Mouse (Mus musculus): ENCODE measurements at regions not wholly inside any gene's neighbourhood (a gene's known extent, or its start where the extent isn't known, plus 50 kb on each side); places are given as distances from the start of the nearest gene placed in this dataset.
A peak's percentile ranks its signal among the peaks of the same experiment; 100 is the strongest.

GRCm38 (mm10) chr5:136632286-136632685 lies 60.7 kb upstream of the Myl10 start:
- DNase-seq (ENCODE audit: low spot score) (no peak), ATAC-seq (replicated peaks; ENCODE audit: low FRiP score, low read depth) (no peak)
- Histone ChIP-seq H3K4me3 (replicated peaks; ENCODE audit: low read depth, low read length) (no peak overlapping the region), H3K36me3 (ENCODE audit: insufficient read depth, low read length) (no peaks in the 10 kb centered on the region), H3K9me3 (replicated peaks; ENCODE audit: low read length) (no peaks in the 10 kb centered on the region), H3K9ac (ENCODE audit: low read depth, low read length) (no peak overlapping the region), H3K27ac (no peak overlapping the region), H3K4me2 (ENCODE audit: low read length) (no peak overlapping the region), H3K27me3 (ENCODE audit: insufficient read depth, low read length) (no peaks in the 10 kb centered on the region), H3K4me1 (replicated peaks; ENCODE audit: insufficient read depth, low read length) (no peaks in the 10 kb centered on the region)
- 93% methylated on average over 5 of the region's 5 CpGs for WGBS
- TF ChIP-seq CTCF (IDR thresholded peaks at IDR 0.05; ENCODE audit: low read depth) = no peak

DNA sequence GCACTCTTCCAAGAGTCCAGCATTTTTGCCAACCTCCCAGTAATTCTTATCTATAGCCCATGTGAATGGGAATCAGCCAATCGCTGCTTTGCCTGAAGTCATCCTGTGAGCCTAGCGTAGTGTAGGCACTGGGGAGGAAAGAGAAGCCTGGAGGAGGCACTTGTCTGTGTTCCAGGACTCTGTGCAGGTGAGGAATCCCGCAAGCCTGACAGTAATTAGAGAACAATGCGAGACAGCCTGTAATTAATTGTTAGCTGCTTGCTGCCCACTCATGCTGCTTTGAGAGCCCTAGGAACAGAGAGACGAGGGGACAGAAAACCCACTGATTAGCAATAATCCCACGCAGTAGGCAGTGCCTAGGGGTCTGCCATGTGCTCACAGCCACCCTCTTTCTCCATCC lies 59.0 kb upstream of the Myl10 start:
- H3K27me3 ChIP-seq (ENCODE audit: insufficient read depth, low read length) = no peaks in the 10 kb centered on the region
- TF ChIP-seq CTCF (IDR thresholded peaks at IDR 0.05; ENCODE audit: low read depth) = no peak
- H3K4me2 ChIP-seq (ENCODE audit: low read length) = no peak overlapping the region
- ATAC-seq (replicated peaks; ENCODE audit: low FRiP score, low read depth) = no peak
- no peak overlapping the region for H3K27ac ChIP-seq
- DNase-seq (ENCODE audit: low spot score) = no peak
- no peak overlapping the region for H3K9ac ChIP-seq (ENCODE audit: low read depth, low read length)
- no peaks in the 10 kb centered on the region for H3K4me1 ChIP-seq (replicated peaks; ENCODE audit: insufficient read depth, low read length)
- no peaks in the 10 kb centered on the region for H3K9me3 ChIP-seq (replicated peaks; ENCODE audit: low read length)
- WGBS = 47% methylated on average over 6 of the region's 6 CpGs
- no peaks in the 10 kb centered on the region for H3K36me3 ChIP-seq (ENCODE audit: insufficient read depth, low read length)
- no peak overlapping the region for H3K4me3 ChIP-seq (replicated peaks; ENCODE audit: low read depth, low read length)

GRCm38 (mm10) chr5:136635119-136635518 lies 57.8 kb upstream of the Myl10 start:
- Histone ChIP-seq H3K36me3 (ENCODE audit: insufficient read depth, low read length) (no peaks in the 10 kb centered on the region), H3K27me3 (ENCODE audit: insufficient read depth, low read length) (no peaks in the 10 kb centered on the region), H3K9ac (ENCODE audit: low read depth, low read length) (no peak overlapping the region), H3K27ac (no peak overlapping the region), H3K4me3 (replicated peaks; ENCODE audit: low read depth, low read length) (no peak overlapping the region), H3K9me3 (replicated peaks; ENCODE audit: low read length) (no peaks in the 10 kb centered on the region), H3K4me2 (ENCODE audit: low read length) (no peak overlapping the region), H3K4me1 (replicated peaks; ENCODE audit: insufficient read depth, low read length) (no peaks in the 10 kb centered on the region)
- no peak for ATAC-seq (replicated peaks; ENCODE audit: low FRiP score, low read depth)
- no peak for DNase-seq (ENCODE audit: low spot score)
- 69% methylated on average over 2 of the region's 2 CpGs for WGBS
- TF ChIP-seq CTCF (IDR thresholded peaks at IDR 0.05; ENCODE audit: low read depth) = no peak

DNA sequence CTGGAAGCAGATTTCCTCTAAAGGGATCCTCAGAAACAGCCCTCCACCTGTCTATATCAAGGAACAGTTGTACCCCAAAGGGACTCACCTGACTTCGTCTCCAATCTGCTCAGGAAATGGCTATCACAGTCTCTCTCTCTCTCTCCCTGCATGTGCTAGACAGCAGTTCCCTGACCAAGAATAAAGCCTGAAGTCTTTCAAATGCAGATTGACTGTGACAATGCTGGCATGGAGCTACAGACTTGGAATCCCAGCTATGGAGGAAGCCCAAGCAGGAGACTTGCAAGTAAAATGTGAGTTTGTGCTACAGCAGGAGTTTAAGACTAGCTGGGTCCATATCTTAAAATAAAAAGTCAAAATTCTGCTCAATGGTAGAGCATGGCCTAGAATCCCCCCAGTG lies 56.5 kb upstream of the Myl10 start:
- Histone ChIP-seq H3K4me2 (ENCODE audit: low read length) (no peak overlapping the region), H3K27ac (no peak overlapping the region), H3K9me3 (replicated peaks; ENCODE audit: low read length) (no peaks in the 10 kb centered on the region), H3K4me1 (replicated peaks; ENCODE audit: insufficient read depth, low read length) (no peaks in the 10 kb centered on the region), H3K27me3 (ENCODE audit: insufficient read depth, low read length) (no peaks in the 10 kb centered on the region), H3K9ac (ENCODE audit: low read depth, low read length) (no peak overlapping the region), H3K4me3 (replicated peaks; ENCODE audit: low read depth, low read length) (no peak overlapping the region), H3K36me3 (ENCODE audit: insufficient read depth, low read length) (no peaks in the 10 kb centered on the region)
- DNase-seq (ENCODE audit: low spot score) (no peak), ATAC-seq (replicated peaks; ENCODE audit: low FRiP score, low read depth) (no peak)
- WGBS = 75% methylated on average over 1 of the region's 1 CpGs
- TF ChIP-seq CTCF (IDR thresholded peaks at IDR 0.05; ENCODE audit: low read depth) = no peak

GRCm38 (mm10) chr5:136637872-136638271 lies 55.1 kb upstream of the Myl10 start:
- no peaks in the 10 kb centered on the region for H3K9me3 ChIP-seq (replicated peaks; ENCODE audit: low read length)
- no peaks in the 10 kb centered on the region for H3K4me1 ChIP-seq (replicated peaks; ENCODE audit: insufficient read depth, low read length)
- H3K27me3 ChIP-seq (ENCODE audit: insufficient read depth, low read length) = no peaks in the 10 kb centered on the region
- H3K4me2 ChIP-seq (ENCODE audit: low read length) = no peak overlapping the region
- ATAC-seq (replicated peaks; ENCODE audit: low FRiP score, low read depth) (no peak), DNase-seq (ENCODE audit: low spot score) (no peak)
- WGBS = 59% methylated on average over 11 of the region's 11 CpGs
- H3K4me3 ChIP-seq (replicated peaks; ENCODE audit: low read depth, low read length) = no peak overlapping the region
- no peak overlapping the region for H3K9ac ChIP-seq (ENCODE audit: low read depth, low read length)
- no peak overlapping the region for H3K27ac ChIP-seq
- TF ChIP-seq CTCF (IDR thresholded peaks at IDR 0.05; ENCODE audit: low read depth) = no peak
- no peaks in the 10 kb centered on the region for H3K36me3 ChIP-seq (ENCODE audit: insufficient read depth, low read length)

GRCm38 (mm10) chr5:136640871-136641619 lies 51.9 kb upstream of the Myl10 start:
- Histone ChIP-seq H3K4me1 (replicated peaks; ENCODE audit: insufficient read depth, low read length) (no peaks in the 10 kb centered on the region), H3K9me3 (replicated peaks; ENCODE audit: low read length) (no peaks in the 10 kb centered on the region), H3K4me3 (replicated peaks; ENCODE audit: low read depth, low read length) (no peak overlapping the region), H3K36me3 (ENCODE audit: insufficient read depth, low read length) (no peaks in the 10 kb centered on the region), H3K27ac (no peak overlapping the region), H3K4me2 (ENCODE audit: low read length) (no peak overlapping the region), H3K9ac (ENCODE audit: low read depth, low read length) (no peak overlapping the region), H3K27me3 (ENCODE audit: insufficient read depth, low read length) (no peaks in the 10 kb centered on the region)
- no peak for DNase-seq (ENCODE audit: low spot score)
- ATAC-seq (replicated peaks; ENCODE audit: low FRiP score, low read depth) = no peak
- no peak for TF ChIP-seq CTCF (IDR thresholded peaks at IDR 0.05; ENCODE audit: low read depth)
- WGBS = 83% methylated on average over 5 of the region's 5 CpGs

GRCm38 (mm10) chr5:136642208-136642607 lies 50.7 kb upstream of the Myl10 start:
- no peak for ATAC-seq (replicated peaks; ENCODE audit: low FRiP score, low read depth)
- Histone ChIP-seq H3K4me1 (replicated peaks; ENCODE audit: insufficient read depth, low read length) (no peaks in the 10 kb centered on the region), H3K27me3 (ENCODE audit: insufficient read depth, low read length) (no peaks in the 10 kb centered on the region), H3K36me3 (ENCODE audit: insufficient read depth, low read length) (no peaks in the 10 kb centered on the region), H3K4me3 (replicated peaks; ENCODE audit: low read depth, low read length) (no peak overlapping the region), H3K9ac (ENCODE audit: low read depth, low read length) (no peak overlapping the region), H3K27ac (no peak overlapping the region), H3K4me2 (ENCODE audit: low read length) (no peak overlapping the region), H3K9me3 (replicated peaks; ENCODE audit: low read length) (no peaks in the 10 kb centered on the region)
- DNase-seq (ENCODE audit: low spot score) = peak; percentile 15
- TF ChIP-seq CTCF (IDR thresholded peaks at IDR 0.05; ENCODE audit: low read depth) = no peak
- WGBS = 26% methylated on average over 13 of the region's 13 CpGs
